Mouse (Mus musculus): ENCODE results near the gene Stxbp2.

DNA sequence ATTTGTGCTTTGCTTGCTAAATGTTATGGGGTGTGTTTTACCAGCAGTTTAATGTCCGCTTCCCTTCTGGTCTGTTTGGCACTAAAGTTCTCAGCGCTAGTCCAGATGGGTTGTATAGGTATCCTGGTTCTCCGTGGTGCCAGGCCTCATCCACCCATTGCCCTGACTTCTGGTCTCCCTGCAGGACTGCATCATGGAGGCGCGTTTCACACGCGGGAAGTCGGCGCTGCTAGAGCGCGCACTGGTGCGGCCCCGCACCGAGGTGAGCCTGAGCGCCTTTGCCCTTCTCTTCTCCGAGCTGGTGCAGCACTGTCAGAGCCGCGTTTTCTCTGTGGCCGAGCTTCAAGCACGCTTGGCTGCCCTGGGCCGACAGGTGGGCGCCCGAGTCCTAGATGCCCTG lies 48.1 kb downstream of the Stxbp2 start:
- TF ChIP-seq CTCF (IDR thresholded peaks at IDR 0.05; ENCODE audit: low read depth): no peak
- no peak for TF ChIP-seq EP300 (optimal IDR thresholded peaks at IDR 0.05)
